Mouse (Mus musculus) testis, adult 2 months (tissue): Measurements from ENCODE around the gene Mxra7. TPM values are rescaled to one million over a fixed set of nuclear protein-coding genes. Genes with fewer than 3 reads are reported as not detected.

ENCODE experiments used
- H3K27ac ChIP-seq: fragments of 200-500 bp; 2 replicates; pipeline ENCODE4 v1.5.1; 2012; ENCODE audit warnings: low read depth, low read length; ENCODE audit not compliant: control insufficient read depth, insufficient read depth
- H3K27me3 ChIP-seq: fragments of 200-500 bp; 2 replicates; pipeline ENCODE4 v1.6.1; 2012; ENCODE audit warnings: mild to moderate bottlenecking, low read length, moderate library complexity; ENCODE audit not compliant: control insufficient read depth, insufficient read depth
- H3K36me3 ChIP-seq: fragments of 200-500 bp; 2 replicates; pipeline ENCODE4 v1.6.1; 2012; ENCODE audit warnings: mild to moderate bottlenecking, low read length; ENCODE audit not compliant: control insufficient read depth, insufficient read depth
- H3K4me1 ChIP-seq: fragments of 200-500 bp; 2 replicates; pipeline ENCODE4 v1.6.1; 2012; ENCODE audit warnings: low read length; ENCODE audit not compliant: control insufficient read depth, insufficient read depth
- H3K4me3 ChIP-seq: fragments of 200-500 bp; 2 replicates; pipeline ENCODE4 v1.5.1; 2012; ENCODE audit warnings: low read depth, mild to moderate bottlenecking, low read length, moderate library complexity, mixed read lengths; ENCODE audit not compliant: control insufficient read depth
- CTCF ChIP-seq: fragments of 200-500 bp; IDR thresholded peaks from 2 replicates; pipeline ENCODE4 v1.5.1; 2012; ENCODE audit warnings: low read depth, mild to moderate bottlenecking, inconsistent platforms, low read length, moderate library complexity; ENCODE audit not compliant: control insufficient read depth, insufficient read depth, insufficient replicate concordance
- POLR2A ChIP-seq: fragments of 200-500 bp; IDR thresholded peaks from 2 replicates; pipeline ENCODE4 v1.6.1; 2012; ENCODE audit warnings: low read depth, mild to moderate bottlenecking, inconsistent platforms, low read length, moderate library complexity; ENCODE audit not compliant: control insufficient read depth
- polyA plus RNA-seq: library from polyadenylated mRNA; depleted of rRNA; stranded (reverse); fragments of >200 nt; gene quantifications from 2 replicates; pipeline ENCODE4 v1.2.3, GENCODE M21; 2012

The Mxra7 gene
- polyA plus RNA-seq, 1 experiment, result 8.2 TPM

GRCm38 (mm10) chr11:116864444-116864843 is 36.6 kb upstream of the Mxra7 start:
- H3K27ac ChIP-seq, result no peak overlapping the region
- no peaks in the 10 kb centered on the region for H3K27me3 ChIP-seq
- H3K36me3 ChIP-seq, result peaks cover 9% of the 10 kb centered on the region; the same call in 1 of the 2 replicates
- H3K4me3 ChIP-seq, result no peak overlapping the region
- TF ChIP-seq POLR2A (no peak), CTCF (no peak)
- H3K4me1 ChIP-seq, result no peaks in the 10 kb centered on the region; the same call in 1 of the 2 replicates

- H3K27ac ChIP-seq, result no peak overlapping the region
- H3K36me3 ChIP-seq, result peaks cover 6% of the 10 kb centered on the region
- no peaks in the 10 kb centered on the region; the same call in none of the 2 replicates for H3K4me1 ChIP-seq
- no peak overlapping the region; the same call in 1 of the 2 replicates for H3K4me3 ChIP-seq
- H3K27me3 ChIP-seq, result no peaks in the 10 kb centered on the region
- TF ChIP-seq CTCF (no peak), POLR2A (no peak)
These were observed 29.5 kb upstream of the Mxra7 start for GRCm38 (mm10) chr11:116857183-116857850.

DNA sequence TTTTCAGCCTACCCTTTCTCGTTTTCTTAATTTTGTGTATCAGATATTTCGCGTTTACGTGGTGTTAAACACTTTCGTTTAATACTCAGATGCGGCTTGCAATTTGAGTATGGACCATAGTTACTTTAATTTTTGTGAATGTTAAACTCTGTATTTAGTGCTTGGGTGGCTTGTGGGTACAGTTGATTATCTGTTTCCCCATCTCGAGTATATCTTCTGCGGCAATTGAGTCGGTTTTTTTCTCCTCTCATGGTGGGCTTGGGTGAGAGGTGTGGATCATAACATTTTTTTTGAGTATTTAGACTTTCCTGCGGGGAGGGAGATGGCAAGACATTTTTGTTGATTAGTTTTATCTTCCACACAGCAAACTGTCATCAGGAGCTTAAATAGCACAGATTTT is 26.4 kb upstream of the Mxra7 start:
- no peaks in the 10 kb centered on the region; the same call in 1 of the 2 replicates for H3K4me1 ChIP-seq
- peaks cover 7% of the 10 kb centered on the region for H3K36me3 ChIP-seq
- TF ChIP-seq CTCF (no peak), POLR2A (no peak)
- peak overlapping the region; percentile 91 for H3K4me3 ChIP-seq
- H3K27me3 ChIP-seq, result no peaks in the 10 kb centered on the region
- peak overlapping the region; percentile 100 for H3K27ac ChIP-seq

DNA sequence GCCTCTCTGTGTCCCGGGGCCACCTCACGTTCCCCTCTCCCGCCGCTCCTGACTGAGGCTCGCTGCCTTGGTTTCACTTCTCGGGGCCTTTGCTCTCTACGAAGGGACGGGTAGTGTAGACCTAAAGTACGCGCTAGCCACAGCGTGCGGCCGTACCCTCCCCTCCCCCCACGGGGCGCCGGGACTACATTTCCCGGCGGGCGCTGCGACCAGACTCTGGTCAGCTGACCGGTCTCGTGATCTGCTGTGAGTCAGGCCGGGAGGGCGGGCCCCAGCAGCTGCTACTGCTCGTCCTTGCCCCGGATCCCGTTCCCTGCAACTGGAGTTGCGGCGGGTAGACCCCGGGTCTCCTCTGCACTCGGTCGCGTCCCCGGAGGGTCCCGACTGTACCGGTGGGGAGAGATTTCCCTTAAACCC is 25.7 kb upstream of the Mxra7 start:
- peak overlapping the region; percentile 91 for H3K4me3 ChIP-seq
- TF ChIP-seq CTCF, result no peak
- peak; percentile 80 for TF ChIP-seq POLR2A
- no peaks in the 10 kb centered on the region; the same call in 1 of the 2 replicates for H3K4me1 ChIP-seq
- peaks cover 7% of the 10 kb centered on the region for H3K36me3 ChIP-seq
- H3K27ac ChIP-seq, result peak overlapping the region; percentile 100
- H3K27me3 ChIP-seq, result no peaks in the 10 kb centered on the region

DNA sequence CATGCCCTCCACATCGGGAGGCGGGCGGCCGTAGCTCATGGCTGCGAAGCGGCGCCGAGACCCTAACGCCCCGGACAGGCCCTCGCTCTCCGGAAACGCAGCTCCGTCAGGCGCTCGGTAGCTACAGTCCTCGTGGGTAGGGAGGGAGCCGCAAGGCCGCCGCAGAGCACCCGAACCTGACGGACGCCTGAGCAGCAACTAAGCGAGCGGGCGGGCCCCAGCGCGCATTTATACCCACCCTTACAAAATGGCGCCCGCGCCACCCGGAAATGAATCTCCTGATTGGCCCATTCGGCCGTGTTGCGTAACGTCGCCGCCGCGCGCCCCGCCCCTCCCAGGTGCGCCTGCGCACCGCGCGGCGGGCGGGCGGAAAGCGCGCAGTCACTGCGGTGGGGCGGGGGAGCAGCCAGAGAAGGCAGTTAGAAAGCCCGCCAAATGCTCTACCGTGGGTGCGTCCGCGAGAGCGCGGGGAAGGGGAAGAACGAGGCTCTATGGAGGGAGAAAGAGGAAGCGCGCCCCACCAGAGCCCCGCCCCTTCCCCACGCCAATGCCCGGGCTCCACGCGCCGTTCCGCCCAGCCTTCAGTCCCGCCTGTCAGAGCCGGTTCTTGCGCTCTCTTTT is 25.2 kb upstream of the Mxra7 start, which contains the start of gene Srsf2:
Srsf2 (minus strand) TSS at position 204 of the 621 bp plus-strand sequence.
- Histone ChIP-seq H3K4me3 (peak within 1 kb of the TSS; percentile 91), H3K27ac (peak within 1 kb of the TSS; percentile 100), H3K27me3 (no peaks in the 10 kb centered on the region), H3K4me1 (no peaks in the 10 kb centered on the region; the same call in 1 of the 2 replicates), H3K36me3 (peaks cover 7% of the 10 kb centered on the region)
- TF ChIP-seq POLR2A, result peak; percentile 99
- no peak for TF ChIP-seq CTCF

DNA sequence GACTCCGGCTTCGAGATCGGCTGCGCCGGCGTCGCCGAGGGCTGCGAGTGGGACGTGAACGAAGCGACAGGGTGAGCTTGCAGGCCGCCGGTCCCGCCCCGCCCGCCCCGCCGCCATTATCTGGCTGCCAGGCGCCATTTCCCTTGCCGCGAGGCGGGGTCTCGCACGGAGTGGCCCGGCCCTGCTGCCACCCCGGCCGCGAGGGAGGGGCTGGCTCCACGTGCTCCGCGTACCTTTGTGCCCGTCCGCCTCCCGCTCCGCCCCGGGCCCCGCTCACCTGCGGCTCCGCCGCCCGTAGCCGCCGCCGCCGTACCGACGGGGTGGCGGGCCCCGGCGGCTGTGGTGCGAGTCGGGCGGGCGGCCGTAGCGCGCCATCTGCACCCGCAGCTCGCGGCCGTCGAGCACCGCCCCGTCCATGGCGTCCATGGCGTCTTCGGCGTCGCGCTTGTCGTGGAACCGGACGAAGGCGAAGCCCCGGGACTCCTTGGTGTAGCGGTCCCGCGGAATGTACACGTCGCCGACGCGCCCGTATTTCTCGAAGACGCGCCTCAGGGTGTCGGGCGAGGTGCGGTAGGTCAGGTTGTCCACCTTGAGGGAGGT is 24.5 kb upstream of the Mxra7 start, which contains the start of gene Mfsd11:
Mfsd11 (plus strand) TSS at position 150 of the 600 bp plus-strand sequence.
- Histone ChIP-seq H3K27ac (peak within 1 kb of the TSS; percentile 100), H3K36me3 (peaks cover 7% of the 10 kb centered on the region), H3K4me1 (no peaks in the 10 kb centered on the region; the same call in 1 of the 2 replicates), H3K4me3 (peak within 1 kb of the TSS; percentile 91), H3K27me3 (no peaks in the 10 kb centered on the region)
- no peak for TF ChIP-seq POLR2A
- no peak for TF ChIP-seq CTCF
